Mouse (Mus musculus) forebrain, embryonic 16.5 days (tissue): ENCODE data around the gene Lipa. TPM values are rescaled to one million over a fixed set of nuclear protein-coding genes. Genes with fewer than 3 reads are reported as not detected.

ENCODE experiments used
- ATAC-seq: fragments of 200-750 bp; cut with Nextera tagmentation; 2 replicates; pipeline ENCODE4 v1.8.0; 2017; ENCODE audit warnings: mild to moderate bottlenecking, moderate library complexity
- H3K27ac ChIP-seq: fragments of 300-500 bp; sonication (generic); 2 replicates; pipeline ENCODE4 v1.5.1; 2014; ENCODE audit warnings: low read length, control low read depth
- H3K27me3 ChIP-seq: fragments of 300-500 bp; sonication (generic); replicated peaks from 2 replicates; pipeline ENCODE4 v1.6.1; 2014; ENCODE audit warnings: low read length; ENCODE audit not compliant: control insufficient read depth, insufficient read depth
- H3K36me3 ChIP-seq: fragments of 300-500 bp; sonication (generic); 2 replicates; pipeline ENCODE4 v1.6.1; 2014; ENCODE audit not compliant: control insufficient read depth, insufficient read depth
- H3K4me1 ChIP-seq: fragments of 300-500 bp; sonication (generic); replicated peaks from 2 replicates; pipeline ENCODE4 v1.6.1; 2014; ENCODE audit warnings: low read length; ENCODE audit not compliant: control insufficient read depth, insufficient read depth
- H3K4me2 ChIP-seq: fragments of 300-500 bp; sonication (generic); 2 replicates; pipeline ENCODE4 v1.6.1; 2014; ENCODE audit warnings: mild to moderate bottlenecking, low read length, control low read depth
- H3K4me3 ChIP-seq: fragments of 300-500 bp; sonication (generic); replicated peaks from 2 replicates; pipeline ENCODE4 v1.5.1; 2014; ENCODE audit warnings: mild to moderate bottlenecking, low read length, control low read depth
- H3K9ac ChIP-seq: fragments of 300-500 bp; sonication (generic); replicated peaks from 2 replicates; pipeline ENCODE4 v1.6.1; 2014; ENCODE audit warnings: low read depth, low read length, control low read depth
- H3K9me3 ChIP-seq: fragments of 300-500 bp; sonication (generic); 2 replicates; pipeline ENCODE4 v1.6.1; 2016; ENCODE audit warnings: low read length; ENCODE audit not compliant: control insufficient read depth
- WGBS: fragments of 180-500 bp; shearing (Covaris S2); extraction: QIAGEN DNeasy Blood & Tissue Kit; methylation state at CpG from one replicate; pipeline ENCODE4 v1.1.7; 2014; 5-methylcytosine and 5-hydroxymethylcytosine counted together
- polyA plus RNA-seq: library from polyadenylated mRNA; unstranded; fragments of >200 nt; fragmentation: Nextera tagmentation; extraction: Ambion mirVana; gene quantifications from 2 replicates; pipeline ENCODE4 v1.2.1, GENCODE M21; 2015

Lipa gene
- polyA plus RNA-seq, 1 experiment from 2014 or later = 14.2 TPM

DNA sequence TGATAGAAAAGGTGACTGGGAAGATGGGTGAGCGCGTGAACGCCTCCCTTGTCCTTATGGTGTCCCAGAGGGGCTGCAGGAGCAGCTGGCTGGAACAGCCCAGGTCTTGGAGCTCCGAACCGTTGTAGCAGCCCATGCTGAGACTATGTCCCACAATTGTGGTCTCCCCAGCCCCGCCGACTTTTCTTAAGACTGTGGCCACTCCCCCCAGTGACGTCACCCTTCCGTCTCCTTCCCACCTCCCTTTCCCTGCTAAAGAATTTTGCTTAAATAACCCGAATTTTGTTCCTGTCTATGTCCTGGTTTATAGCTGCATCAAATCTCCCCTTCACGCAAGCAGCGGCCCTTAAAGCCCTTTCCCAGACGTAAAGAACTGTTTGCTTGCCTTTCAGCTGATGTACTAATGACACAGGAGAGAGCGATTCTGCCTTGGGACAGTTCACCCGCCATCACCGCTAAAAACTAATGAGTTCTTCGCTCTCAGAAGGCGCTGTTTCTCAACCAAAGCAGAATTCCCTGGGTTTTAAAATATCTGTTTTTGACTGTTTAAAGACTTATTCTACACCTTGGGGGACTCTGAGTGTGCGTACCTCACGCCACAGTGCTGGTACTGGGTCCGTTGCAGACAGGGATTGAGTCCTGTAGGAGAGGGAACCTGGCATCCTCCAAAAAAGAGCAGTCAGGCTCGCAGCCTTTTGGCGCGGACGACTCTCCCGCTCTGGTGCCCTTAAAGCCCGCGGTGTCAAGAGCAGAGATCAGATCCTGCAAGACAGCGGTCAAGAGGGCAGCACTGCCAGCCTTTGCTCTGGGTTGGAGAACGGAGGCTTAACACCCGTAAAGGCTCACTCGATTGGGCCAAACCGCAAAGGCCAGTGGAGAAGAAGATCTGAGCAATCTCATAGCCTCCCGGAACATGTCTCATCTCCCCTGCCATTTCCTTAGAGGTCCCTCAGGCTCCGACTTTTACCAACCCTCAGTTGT lies 52.0 kb downstream of the Lipa start, which contains the start of gene Ch25h:
TSS of gene Ch25h (minus strand) at position 174 of the 981 bp plus-strand sequence.
- H3K4me1 ChIP-seq = peaks cover 15% of the 10 kb centered on the region
- no peaks in the 10 kb centered on the region for H3K36me3 ChIP-seq
- H3K4me3 ChIP-seq = peak within 1 kb of the TSS; percentile 70
- peak within 1 kb of the TSS; percentile 56 for H3K9ac ChIP-seq
- WGBS = under 1% methylated on average over 35 of the region's 35 CpGs
- peak; percentile 94 for ATAC-seq
- H3K9me3 ChIP-seq = no peaks in the 10 kb centered on the region
- H3K4me2 ChIP-seq = peak within 1 kb of the TSS; percentile 99
- H3K27ac ChIP-seq = no peak within 1 kb of the TSS
- peaks cover 22% of the 10 kb centered on the region for H3K27me3 ChIP-seq

- Histone ChIP-seq H3K36me3 (no peaks in the 10 kb centered on the region), H3K9ac (peak overlapping the region; percentile 56), H3K27ac (no peak overlapping the region), H3K4me1 (peaks cover 15% of the 10 kb centered on the region), H3K9me3 (no peaks in the 10 kb centered on the region), H3K4me2 (peak overlapping the region; percentile 99), H3K4me3 (peak overlapping the region; percentile 70), H3K27me3 (peaks cover 22% of the 10 kb centered on the region)
- ATAC-seq = peak; percentile 84
- 4% methylated on average over 49 of the region's 49 CpGs for WGBS
Observed at GRCm38 (mm10) chr19:34474228-34474990, 52.9 kb downstream of the Lipa start.

GRCm38 (mm10) chr19:34471703-34472102 lies 55.6 kb downstream of the Lipa start:
- Histone ChIP-seq H3K36me3 (no peaks in the 10 kb centered on the region), H3K4me1 (peaks cover 15% of the 10 kb centered on the region), H3K27me3 (peaks cover 20% of the 10 kb centered on the region), H3K27ac (no peak overlapping the region), H3K9ac (no peak overlapping the region), H3K4me3 (no peak overlapping the region), H3K9me3 (no peaks in the 10 kb centered on the region), H3K4me2 (no peak overlapping the region)
- WGBS = 83% methylated on average over 2 of the region's 2 CpGs
- no peak for ATAC-seq

DNA sequence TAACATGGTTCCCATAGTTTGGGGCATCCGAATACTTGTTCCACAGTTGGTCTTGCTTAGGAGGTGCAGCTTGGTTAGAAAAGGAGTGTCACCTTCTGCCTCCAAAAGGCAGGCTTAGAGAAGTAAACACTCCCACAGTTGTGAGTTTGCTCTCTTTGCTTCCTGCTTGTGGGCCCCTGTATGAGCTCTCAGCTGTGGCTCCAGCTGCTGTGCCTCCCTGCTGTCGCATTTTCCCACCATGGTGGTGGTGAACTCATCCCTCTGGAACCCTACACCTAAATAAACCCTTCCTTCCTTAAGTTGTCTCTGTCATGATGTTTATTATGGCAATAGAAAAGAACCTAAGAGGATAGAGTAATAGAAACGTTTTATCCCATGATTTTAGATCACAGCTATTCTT lies 58.5 kb downstream of the Lipa start:
- H3K9ac ChIP-seq = no peak overlapping the region
- WGBS = 47% methylated on average over 3 of the region's 3 CpGs
- no peaks in the 10 kb centered on the region for H3K4me1 ChIP-seq
- H3K27ac ChIP-seq = no peak overlapping the region
- no peaks in the 10 kb centered on the region for H3K9me3 ChIP-seq
- no peak overlapping the region for H3K4me2 ChIP-seq
- H3K27me3 ChIP-seq = peaks cover 7% of the 10 kb centered on the region
- H3K36me3 ChIP-seq = no peaks in the 10 kb centered on the region
- H3K4me3 ChIP-seq = no peak overlapping the region
- ATAC-seq = no peak

GRCm38 (mm10) chr19:34468216-34468615 lies 59.1 kb downstream of the Lipa start:
- no peak for ATAC-seq

DNA sequence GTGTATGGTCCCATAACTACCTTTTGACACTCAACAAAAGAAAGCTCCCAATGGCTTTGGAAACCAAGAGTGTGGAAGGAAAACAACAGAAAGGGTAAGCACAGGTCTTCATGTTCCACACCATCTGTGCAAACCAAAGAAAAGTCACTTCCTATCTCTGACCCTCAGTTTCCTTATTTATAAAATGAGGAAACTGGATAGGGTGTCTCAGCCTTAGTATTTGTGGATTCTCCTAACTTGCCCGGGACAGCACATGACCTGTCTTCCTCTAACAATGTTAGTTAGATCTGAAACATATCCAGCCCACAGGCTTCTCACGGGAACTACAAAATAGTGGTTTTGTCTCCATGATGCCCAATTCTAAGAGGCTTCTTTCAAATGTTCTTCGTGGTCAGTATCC lies 62.8 kb downstream of the Lipa start:
- H3K4me2 ChIP-seq = no peak overlapping the region
- no peaks in the 10 kb centered on the region for H3K27me3 ChIP-seq
- 74% methylated on average over 3 of the region's 3 CpGs for WGBS
- no peaks in the 10 kb centered on the region for H3K9me3 ChIP-seq
- no peak overlapping the region for H3K9ac ChIP-seq
- H3K36me3 ChIP-seq = no peaks in the 10 kb centered on the region
- no peak for ATAC-seq
- no peak overlapping the region for H3K27ac ChIP-seq
- no peak overlapping the region for H3K4me3 ChIP-seq
- H3K4me1 ChIP-seq = no peaks in the 10 kb centered on the region

More at GRCm38 (mm10) chr19:34468216-34468615, 59.1 kb downstream of the Lipa start:
- Histone ChIP-seq H3K4me3 (no peak overlapping the region), H3K9ac (no peak overlapping the region), H3K36me3 (no peaks in the 10 kb centered on the region), H3K27ac (no peak overlapping the region), H3K4me1 (no peaks in the 10 kb centered on the region), H3K9me3 (no peaks in the 10 kb centered on the region), H3K4me2 (no peak overlapping the region), H3K27me3 (peaks cover 7% of the 10 kb centered on the region)
- 23% methylated on average over 6 of the region's 6 CpGs for WGBS

- no peak for ATAC-seq
- WGBS = 89% methylated on average over 1 of the region's 1 CpGs
Observed at GRCm38 (mm10) chr19:34461451-34462019, 65.7 kb downstream of the Lipa start.

DNA sequence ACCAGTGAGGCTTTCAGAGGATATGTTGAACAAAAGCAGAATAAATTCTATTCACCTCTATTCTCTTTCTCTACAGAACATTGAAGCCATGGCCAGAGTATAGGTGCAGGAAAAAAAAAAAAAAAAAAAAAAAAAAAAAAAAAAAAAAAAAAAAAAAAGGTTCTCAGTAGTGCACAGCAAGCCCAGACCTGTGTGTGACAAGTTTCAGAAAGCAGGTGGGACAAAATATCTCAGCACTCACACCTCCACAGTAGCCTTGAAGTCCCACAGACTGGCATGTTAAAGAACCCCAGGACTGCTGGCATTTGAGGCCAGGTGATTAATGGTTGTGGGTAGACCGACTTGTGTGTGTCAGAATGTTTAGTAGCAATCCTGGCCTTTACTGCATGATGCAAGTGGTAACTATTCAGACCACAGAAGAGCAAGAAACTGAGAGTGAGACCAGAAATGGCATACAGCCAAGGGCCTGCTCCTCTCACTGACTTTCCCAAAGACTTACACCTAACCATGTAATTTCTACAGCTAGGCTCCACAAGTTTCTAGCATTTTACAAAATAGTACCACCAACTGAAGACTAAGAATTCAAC lies 76.4 kb downstream of the Lipa start:
- no peak for ATAC-seq
- no peak overlapping the region for H3K4me2 ChIP-seq
- no peaks in the 10 kb centered on the region for H3K27me3 ChIP-seq
- H3K36me3 ChIP-seq = no peaks in the 10 kb centered on the region
- no peak overlapping the region for H3K4me3 ChIP-seq
- no peaks in the 10 kb centered on the region for H3K4me1 ChIP-seq
- no peak overlapping the region for H3K9ac ChIP-seq
- H3K27ac ChIP-seq = no peak overlapping the region
- no peaks in the 10 kb centered on the region for H3K9me3 ChIP-seq
- WGBS = 69% methylated on average over 1 of the region's 1 CpGs

More at GRCm38 (mm10) chr19:34461451-34462019, 65.7 kb downstream of the Lipa start:
- no peak overlapping the region for H3K4me2 ChIP-seq
- no peaks in the 10 kb centered on the region for H3K9me3 ChIP-seq
- no peaks in the 10 kb centered on the region for H3K27me3 ChIP-seq
- no peaks in the 10 kb centered on the region for H3K36me3 ChIP-seq
- no peak overlapping the region for H3K4me3 ChIP-seq
- no peaks in the 10 kb centered on the region for H3K4me1 ChIP-seq
- H3K9ac ChIP-seq = no peak overlapping the region
- no peak overlapping the region for H3K27ac ChIP-seq
